Mouse (Mus musculus): ENCODE measurements around the gene Tmem14a.

- TF ChIP-seq POLR2A (IDR thresholded peaks at IDR 0.05; ENCODE audit: extremely low read depth, insufficient read depth, low read length) (no peak), CTCF (IDR thresholded peaks at IDR 0.05; ENCODE audit: low read depth, low read length) (no peak)
Observed at GRCm38 (mm10) chr1:21244290-21244960, 26.1 kb downstream of the Tmem14a start.

Measured in liver, adult 2 months (tissue).